Mouse (Mus musculus) small intestine, adult 2 months (tissue): Measurements from ENCODE around the gene Dnah11.

Experiments used
- CTCF ChIP-seq: fragments of 200-500 bp; IDR thresholded peaks from 2 replicates; pipeline ENCODE4 v1.5.1; 2012; ENCODE audit warnings: low read depth, mild to moderate bottlenecking, control low read depth, inconsistent platforms, low read length, moderate library complexity, mixed read lengths; ENCODE audit not compliant: insufficient replicate concordance, insufficient read length; ENCODE audit errors: extremely low read depth
- POLR2A ChIP-seq: fragments of 200-500 bp; IDR thresholded peaks from 2 replicates; pipeline ENCODE4 v1.6.1; 2012; ENCODE audit warnings: low read depth, mild to moderate bottlenecking, control low read depth, inconsistent platforms, low read length, moderate library complexity

- peak; percentile 96; the same call in 1 of the 2 replicates for TF ChIP-seq CTCF
- TF ChIP-seq POLR2A: no peak
Observed at GRCm38 (mm10) chr12:117853316-117853715, 345.5 kb downstream of the Dnah11 start.
